Mouse (Mus musculus) ES-E14 (cell line): ENCODE measurements around the gene Gm27021. TPM values are rescaled to one million over a fixed set of nuclear protein-coding genes. Genes with fewer than 3 reads are reported as not detected.

Experiments used
- DNase-seq: peaks from one replicate; pipeline ENCODE4 v3.0.0-alpha.2; 2013; ENCODE audit warnings: low read depth, low spot score
- H3K27ac ChIP-seq: 2 replicates; pipeline ENCODE4 v1.5.1; 2012; ENCODE audit warnings: low read depth, mild to moderate bottlenecking, low read length, moderate library complexity, mixed read lengths; ENCODE audit not compliant: poor library complexity, insufficient read depth, severe bottlenecking
- H3K36me3 ChIP-seq: 2 replicates; pipeline ENCODE4 v1.6.1; 2012; ENCODE audit warnings: mild to moderate bottlenecking, low read length, moderate library complexity, mixed read lengths; ENCODE audit not compliant: control insufficient read depth, poor library complexity, insufficient read depth, severe bottlenecking
- H3K4me1 ChIP-seq, 2 experiments: fragments of 150-350 bp in 1 of 2; sonication (generic) in 1 of 2; 2 replicates each; pipeline ENCODE4 v1.6.1; 2012; ENCODE audit warnings: low read length in 2 of 2, mild to moderate bottlenecking in 1 of 2, mixed read lengths in 1 of 2; ENCODE audit not compliant: control insufficient read depth in 2 of 2, insufficient read depth in 2 of 2, poor library complexity in 1 of 2
- H3K4me3 ChIP-seq, 2 experiments: fragments of 150-350 bp in 1 of 2; sonication (generic) in 1 of 2; 2 replicates each; pipeline ENCODE4 v1.5.1; 2012; ENCODE audit warnings: low read length in 2 of 2, low read depth in 1 of 2, mild to moderate bottlenecking in 1 of 2, mixed read lengths in 1 of 2; ENCODE audit not compliant: insufficient read depth in 1 of 2, poor library complexity in 1 of 2, severe bottlenecking in 1 of 2
- H3K9ac ChIP-seq: 2 replicates; pipeline ENCODE4 v1.6.1; 2012; ENCODE audit warnings: low read depth, mild to moderate bottlenecking, low read length, mixed read lengths; ENCODE audit not compliant: poor library complexity, insufficient read depth, severe bottlenecking
- H3K9me3 ChIP-seq: fragments of 150-350 bp; sonication (generic); 2 replicates; pipeline ENCODE4 v1.6.1; 2012; ENCODE audit warnings: low read depth, mild to moderate bottlenecking, low read length; ENCODE audit not compliant: control insufficient read depth, insufficient read depth
- CHD2 ChIP-seq: IDR thresholded peaks from 2 replicates; pipeline ENCODE4 v1.6.1; 2014; ENCODE audit warnings: mild to moderate bottlenecking, low read depth, low read length, inconsistent platforms
- HCFC1 ChIP-seq: IDR thresholded peaks from 2 replicates; pipeline ENCODE4 v1.6.1; 2012; ENCODE audit warnings: low read length, inconsistent platforms, borderline replicate concordance; ENCODE audit not compliant: insufficient read depth
- MAFK ChIP-seq: IDR thresholded peaks from 2 replicates; pipeline ENCODE4 v1.6.1; 2014; ENCODE audit warnings: mild to moderate bottlenecking, low read depth, low read length, inconsistent platforms; ENCODE audit not compliant: insufficient read depth
- ZC3H11A ChIP-seq: IDR thresholded peaks from 2 replicates; pipeline ENCODE4 v1.6.1; 2012; ENCODE audit warnings: low read depth, mild to moderate bottlenecking, inconsistent platforms, low read length, borderline replicate concordance
- ZNF384 ChIP-seq: IDR thresholded peaks from 2 replicates; pipeline ENCODE4 v1.6.1; 2012; ENCODE audit warnings: low read depth, low read length, inconsistent platforms
- in situ Hi-C, 2 experiments: fragments of 600-800 bp; cut with MboI; formaldehyde crosslinking; loops; one replicate each; pipeline ENCODE4 v1.15.1; 2025; ENCODE audit warnings: low sequenced_read_pairs in 2 of 2, inconsistent platforms in 1 of 2; ENCODE audit not compliant: unreplicated experiment in 2 of 2
- total RNA-seq: library from RNA; depleted of rRNA; stranded (reverse); fragments of 300-350 nt; gene quantifications from 2 replicates; pipeline ENCODE4 v1.2.3, GENCODE M21; 2012

The Gm27021 gene
- total RNA-seq, 1 experiment, result 0.49 TPM

DNA sequence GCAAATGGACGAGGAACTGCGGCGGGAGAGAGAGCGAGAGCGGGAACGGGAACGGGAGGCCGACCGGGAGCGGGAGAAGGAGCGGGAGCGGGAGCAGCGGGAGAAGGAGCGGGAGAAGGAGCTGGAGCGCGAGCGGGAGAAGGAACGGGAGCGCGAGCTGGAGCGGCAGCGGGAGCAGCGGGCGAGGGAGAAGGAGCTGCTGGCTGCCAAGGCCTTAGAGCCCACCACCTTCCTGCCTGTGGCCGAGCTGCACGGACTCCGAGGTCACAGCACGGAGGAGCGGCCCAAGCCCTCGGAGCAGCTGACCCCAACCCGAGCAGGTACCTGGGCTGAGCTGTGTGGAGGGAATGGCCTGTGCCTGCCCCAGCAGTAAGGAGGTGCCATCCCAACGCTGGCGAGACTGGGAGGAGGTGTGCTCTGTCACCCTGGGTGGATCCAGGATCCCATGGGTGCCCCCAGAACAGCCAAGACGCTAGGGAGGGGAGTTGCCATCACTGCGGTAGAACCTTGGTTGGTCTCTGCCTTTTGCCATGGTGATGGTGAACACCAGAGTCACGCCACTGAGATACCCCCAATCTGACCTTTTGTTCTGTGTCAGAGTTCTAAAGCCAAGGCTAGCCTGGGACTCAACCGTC, 99.6 kb downstream of the Gm27021 start:
- H3K9me3 ChIP-seq, result no peaks in the 10 kb centered on the region
- H3K27ac ChIP-seq, result no peak overlapping the region
- H3K36me3 ChIP-seq, result peaks cover 94% of the 10 kb centered on the region
- no peak overlapping the region for H3K9ac ChIP-seq
- in situ Hi-C loops, result no loop called here
- no peak for DNase-seq
- TF ChIP-seq ZNF384 (no peak), ZC3H11A (no peak), MAFK (no peak), HCFC1 (no peak), CHD2 (no peak)
- H3K4me3 ChIP-seq, result peak overlapping the region; percentile 3 to 4; a peak in 1 of 4 replicates
- H3K4me1 ChIP-seq, result peaks cover 2 to 29% of the 10 kb centered on the region in 2 experiments; a peak in 3 of 4 replicates

DNA sequence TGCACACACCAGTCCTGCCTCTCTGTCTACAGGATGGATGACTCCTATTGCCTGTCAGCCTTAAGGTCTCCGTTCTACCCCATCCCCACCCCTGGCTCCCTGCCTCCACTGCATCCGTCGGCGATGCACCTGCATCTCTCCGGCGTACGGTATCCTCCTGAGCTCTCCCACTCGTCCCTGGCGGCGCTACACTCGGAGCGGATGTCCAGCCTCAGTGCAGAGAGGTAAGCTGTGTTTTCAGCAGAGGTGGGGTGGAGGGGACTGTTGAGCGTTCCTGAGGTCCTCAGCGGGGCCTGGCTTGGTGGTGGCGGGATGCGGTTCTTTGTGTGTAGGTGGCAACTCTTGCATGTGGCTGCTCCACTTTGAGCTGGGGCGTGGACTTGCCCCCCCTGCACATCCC, 100.1 kb downstream of the Gm27021 start:
- H3K4me3 ChIP-seq, result peak overlapping the region; percentile 3 to 4; a peak in 1 of 4 replicates
- in situ Hi-C loops, result no loop called here
- H3K9me3 ChIP-seq, result no peaks in the 10 kb centered on the region
- DNase-seq, result no peak
- peaks cover 94% of the 10 kb centered on the region for H3K36me3 ChIP-seq
- peaks cover 2 to 32% of the 10 kb centered on the region in 2 experiments; a peak in 3 of 4 replicates for H3K4me1 ChIP-seq
- TF ChIP-seq ZC3H11A (no peak), ZNF384 (no peak), MAFK (no peak), CHD2 (no peak), HCFC1 (no peak)
- no peak overlapping the region for H3K27ac ChIP-seq
- H3K9ac ChIP-seq, result no peak overlapping the region

GRCm38 (mm10) chr8:120566681-120567080, 101.2 kb downstream of the Gm27021 start:
- no peaks in the 10 kb centered on the region for H3K9me3 ChIP-seq
- no peak for DNase-seq
- no peak overlapping the region for H3K4me3 ChIP-seq
- in situ Hi-C loops, result no loop called here
- no peak overlapping the region; the same call in 1 of the 2 replicates for H3K27ac ChIP-seq
- peaks cover 2 to 35% of the 10 kb centered on the region in 2 experiments; a peak in 3 of 4 replicates for H3K4me1 ChIP-seq
- H3K9ac ChIP-seq, result no peak overlapping the region
- H3K36me3 ChIP-seq, result peaks cover 88% of the 10 kb centered on the region
- TF ChIP-seq MAFK (no peak), ZNF384 (no peak), CHD2 (no peak), HCFC1 (no peak), ZC3H11A (no peak)

DNA sequence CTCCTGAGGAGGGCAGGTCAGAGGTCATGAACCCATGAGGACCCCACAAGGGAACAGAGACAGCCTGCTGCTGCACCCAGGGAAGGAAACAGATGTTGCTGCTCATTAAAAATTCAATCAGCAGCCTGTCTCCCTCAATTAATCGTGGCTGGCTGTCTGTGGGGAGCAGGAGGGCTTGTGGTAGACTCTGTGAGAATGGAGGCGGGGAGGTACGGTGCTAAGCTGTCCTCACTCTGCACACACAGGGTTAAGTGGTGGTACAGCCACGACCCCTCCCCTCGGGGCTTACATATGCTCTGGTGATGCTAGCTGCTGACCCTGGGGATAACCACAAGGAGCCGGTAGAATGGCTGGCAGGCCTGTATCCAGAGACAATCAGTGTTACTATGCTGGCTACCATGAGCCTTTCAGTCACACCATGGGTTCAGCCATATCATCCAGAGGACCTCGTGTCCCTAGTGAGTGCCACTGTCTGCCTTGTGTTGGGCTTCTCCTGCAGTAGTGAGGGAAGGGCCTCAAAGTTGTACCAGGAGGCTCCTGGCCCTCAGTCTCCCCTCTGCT, 102.6 kb downstream of the Gm27021 start:
- no peaks in the 10 kb centered on the region for H3K9me3 ChIP-seq
- no peak overlapping the region for H3K27ac ChIP-seq
- peaks cover 79% of the 10 kb centered on the region for H3K36me3 ChIP-seq
- H3K4me3 ChIP-seq, result no peak overlapping the region
- no peak overlapping the region for H3K9ac ChIP-seq
- in situ Hi-C loops, result no loop called here
- DNase-seq, result no peak
- peaks cover 2 to 42% of the 10 kb centered on the region in 2 experiments; a peak in 2 of 4 replicates for H3K4me1 ChIP-seq
- TF ChIP-seq ZC3H11A (no peak), HCFC1 (no peak), ZNF384 (no peak), CHD2 (no peak), MAFK (no peak)
